Mouse (Mus musculus) stomach, embryonic 16.5 days (tissue): ENCODE data around the gene C1qtnf2. TPM values are rescaled to one million over a fixed set of nuclear protein-coding genes. Genes with fewer than 3 reads are reported as not detected.

ENCODE experiments used
- ATAC-seq: fragments of 200-750 bp; cut with Nextera tagmentation; 2 replicates; pipeline ENCODE4 v1.8.0; 2017; ENCODE audit warnings: moderate number of reproducible peaks, moderate TSS enrichment; ENCODE audit not compliant: insufficient read depth, low FRiP score
- H3K27ac ChIP-seq: fragments of 300-500 bp; sonication (generic); 2 replicates; pipeline ENCODE4 v1.5.1; 2014; ENCODE audit warnings: low read length
- H3K27me3 ChIP-seq: fragments of 300-500 bp; sonication (generic); 2 replicates; pipeline ENCODE4 v1.6.1; 2014; ENCODE audit warnings: low read length, control low read depth, mixed read lengths; ENCODE audit not compliant: control insufficient read depth, insufficient read depth
- H3K36me3 ChIP-seq: fragments of 300-500 bp; sonication (generic); 2 replicates; pipeline ENCODE4 v1.6.1; 2014; ENCODE audit warnings: low read length; ENCODE audit not compliant: control insufficient read depth, insufficient read depth
- H3K4me1 ChIP-seq: fragments of 300-500 bp; sonication (generic); 2 replicates; pipeline ENCODE4 v1.6.1; 2014; ENCODE audit warnings: low read length, control low read depth, mixed read lengths; ENCODE audit not compliant: control insufficient read depth, insufficient read depth
- H3K4me2 ChIP-seq: fragments of 300-500 bp; sonication (generic); 2 replicates; pipeline ENCODE4 v1.6.1; 2014; ENCODE audit warnings: low read depth, low read length, mixed read lengths
- H3K4me3 ChIP-seq: fragments of 300-500 bp; sonication (generic); replicated peaks from 2 replicates; pipeline ENCODE4 v1.5.1; 2014; ENCODE audit warnings: mild to moderate bottlenecking, low read length
- H3K9ac ChIP-seq: fragments of 300-500 bp; sonication (generic); 2 replicates; pipeline ENCODE4 v1.6.1; 2014; ENCODE audit warnings: low read length
- H3K9me3 ChIP-seq: fragments of 300-500 bp; sonication (generic); replicated peaks from 2 replicates; pipeline ENCODE4 v1.6.1; 2016; ENCODE audit warnings: low read length, control low read depth; ENCODE audit not compliant: control insufficient read depth
- WGBS: fragments of 180-500 bp; shearing (Covaris S2); extraction: QIAGEN DNeasy Blood & Tissue Kit; methylation state at CpG from one replicate; pipeline ENCODE4 v1.1.7; 2014; 5-methylcytosine and 5-hydroxymethylcytosine counted together
- polyA plus RNA-seq: library from polyadenylated mRNA; unstranded; fragments of >200 nt; fragmentation: Nextera tagmentation; extraction: Ambion mirVana; gene quantifications from 2 replicates; pipeline ENCODE4 v1.2.1, GENCODE M21; 2015

The C1qtnf2 gene
- 13.8 TPM in 2 replicates for polyA plus RNA-seq

DNA sequence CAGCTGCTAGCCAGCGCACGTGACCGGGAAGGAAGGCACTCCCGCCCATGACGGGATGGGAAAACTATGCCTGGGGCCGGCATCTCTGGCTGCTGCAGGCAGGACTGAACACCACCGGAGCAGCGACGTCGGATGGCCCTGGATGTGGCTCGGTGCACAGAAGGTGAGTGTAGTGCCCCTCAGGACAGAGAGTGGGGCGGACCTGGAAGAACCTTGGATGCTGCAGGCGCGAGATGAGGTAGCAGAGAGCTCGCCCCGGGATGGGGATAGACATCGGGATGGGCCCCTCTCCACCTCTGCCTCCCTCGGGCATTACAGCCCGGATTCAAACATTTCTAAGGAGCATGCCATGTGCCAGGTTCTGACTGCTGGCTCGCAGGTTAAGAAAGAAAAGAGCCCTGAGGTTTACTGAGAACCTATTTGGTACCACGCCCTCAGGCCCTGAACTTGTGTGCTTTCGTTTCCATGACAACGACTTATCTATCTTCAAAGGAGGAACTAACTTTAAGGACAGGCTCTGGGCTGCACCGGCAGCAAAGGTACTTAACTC lies at the start of gene C1qtnf2:
Gene C1qtnf2, plus strand, starts transcription at position 52 of the 550 bp plus-strand sequence.
- H3K9me3 ChIP-seq: no peaks in the 10 kb centered on the region
- peaks cover 19% of the 10 kb centered on the region for H3K4me1 ChIP-seq
- peak within 1 kb of the TSS; percentile 59 for H3K4me2 ChIP-seq
- ATAC-seq: peak; percentile 73
- H3K9ac ChIP-seq: peak within 1 kb of the TSS; percentile 70
- H3K36me3 ChIP-seq: no peaks in the 10 kb centered on the region
- no peaks in the 10 kb centered on the region for H3K27me3 ChIP-seq
- WGBS: 2% methylated on average over 24 of the region's 24 CpGs
- peak within 1 kb of the TSS; percentile 45 for H3K4me3 ChIP-seq
- no peak within 1 kb of the TSS for H3K27ac ChIP-seq

GRCm38 (mm10) chr11:43424386-43424785 lies 49.7 kb upstream of the C1qtnf2 start:
- no peaks in the 10 kb centered on the region for H3K9me3 ChIP-seq
- H3K27ac ChIP-seq: no peak overlapping the region
- no peak overlapping the region for H3K4me2 ChIP-seq
- no peak for ATAC-seq
- H3K27me3 ChIP-seq: no peaks in the 10 kb centered on the region
- no peak overlapping the region for H3K9ac ChIP-seq
- 77% methylated on average over 5 of the region's 5 CpGs for WGBS
- H3K4me3 ChIP-seq: no peak overlapping the region
- peaks cover 9% of the 10 kb centered on the region; the same call in 1 of the 2 replicates for H3K4me1 ChIP-seq
- peaks cover 4% of the 10 kb centered on the region; the same call in 1 of the 2 replicates for H3K36me3 ChIP-seq

- peaks cover 4% of the 10 kb centered on the region; the same call in 1 of the 2 replicates for H3K36me3 ChIP-seq
- H3K4me2 ChIP-seq: peak overlapping the region; percentile 53; the same call in 1 of the 2 replicates
- peak overlapping the region; percentile 65; the same call in 1 of the 2 replicates for H3K4me3 ChIP-seq
- no peak for ATAC-seq
- WGBS: 77% methylated on average over 9 of the region's 9 CpGs
- H3K4me1 ChIP-seq: peaks cover 9% of the 10 kb centered on the region; the same call in 1 of the 2 replicates
- H3K9ac ChIP-seq: peak overlapping the region; percentile 78; the same call in 1 of the 2 replicates
- H3K27ac ChIP-seq: no peak overlapping the region
- H3K27me3 ChIP-seq: no peaks in the 10 kb centered on the region
- no peaks in the 10 kb centered on the region for H3K9me3 ChIP-seq
Observed at GRCm38 (mm10) chr11:43425166-43425709, 48.8 kb upstream of the C1qtnf2 start.

DNA sequence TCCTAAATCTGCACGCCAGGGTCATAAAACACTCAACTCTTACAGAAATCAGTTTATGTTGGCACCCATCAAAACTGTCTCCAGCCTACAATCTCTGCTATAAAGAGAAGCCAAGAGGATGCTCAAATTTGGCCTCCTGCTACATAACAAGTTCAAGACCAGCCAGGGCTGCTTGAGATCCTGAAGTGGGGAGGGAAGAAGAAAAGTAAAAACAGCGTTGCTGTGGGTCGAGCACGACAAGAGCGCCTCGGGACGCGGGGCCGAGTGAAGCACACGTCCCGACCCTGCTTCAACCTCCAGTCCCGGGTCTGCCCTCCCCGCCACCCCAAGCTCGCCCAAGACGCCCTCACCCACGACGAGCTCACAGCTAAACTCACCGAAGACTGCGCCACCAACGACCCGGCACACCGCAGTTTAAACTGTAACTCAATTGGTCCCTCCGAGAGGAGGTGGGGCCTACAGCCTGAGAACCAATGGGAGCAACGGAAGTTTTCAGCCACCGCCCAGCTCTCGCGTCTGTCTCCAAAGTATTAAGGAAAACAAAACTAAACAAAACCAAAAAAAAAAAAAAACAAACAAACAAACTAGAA lies 48.2 kb upstream of the C1qtnf2 start, which contains the start of gene Pttg1:
Gene Pttg1, minus strand, starts transcription at position 428 of the 590 bp plus-strand sequence.
- Histone ChIP-seq H3K9me3 (no peaks in the 10 kb centered on the region), H3K4me1 (peaks cover 9% of the 10 kb centered on the region; the same call in 1 of the 2 replicates), H3K27ac (peak within 1 kb of the TSS; percentile 59; the same call in 1 of the 2 replicates), H3K9ac (peak within 1 kb of the TSS; percentile 78), H3K27me3 (no peaks in the 10 kb centered on the region), H3K4me2 (peak within 1 kb of the TSS; percentile 53), H3K4me3 (peak within 1 kb of the TSS; percentile 65), H3K36me3 (peaks cover 1% of the 10 kb centered on the region; the same call in 1 of the 2 replicates)
- 4% methylated on average over 27 of the region's 27 CpGs for WGBS
- peak; percentile 93 for ATAC-seq

DNA sequence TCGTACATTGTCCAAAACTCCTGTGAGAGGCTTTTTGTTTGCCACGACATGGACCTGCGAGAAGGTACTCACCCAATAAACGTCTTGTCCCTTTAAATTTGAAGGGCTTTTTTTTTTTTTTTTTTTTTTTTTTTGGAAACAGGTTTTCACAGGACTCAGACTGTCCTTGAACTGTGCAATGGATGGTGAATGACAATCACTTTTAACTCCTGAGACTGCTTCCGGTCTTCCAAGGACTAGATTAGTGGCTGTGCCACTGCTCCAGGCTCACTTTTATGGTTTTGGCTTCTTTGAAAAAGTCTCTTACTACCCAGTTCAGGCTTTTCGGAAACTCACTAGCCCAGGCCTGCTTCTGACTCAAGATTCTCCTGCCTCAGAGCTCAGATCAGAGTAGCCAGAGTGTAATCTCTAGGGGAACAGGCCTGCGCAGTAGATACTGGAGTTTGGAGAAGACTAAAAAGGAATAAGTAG lies 47.6 kb upstream of the C1qtnf2 start:
- 19% methylated on average over 7 of the region's 7 CpGs for WGBS
- Histone ChIP-seq H3K4me2 (peak overlapping the region; percentile 53), H3K27ac (peak overlapping the region; percentile 59; the same call in 1 of the 2 replicates), H3K4me3 (peak overlapping the region; percentile 65), H3K36me3 (no peaks in the 10 kb centered on the region; the same call in 1 of the 2 replicates), H3K9ac (peak overlapping the region; percentile 53), H3K27me3 (no peaks in the 10 kb centered on the region), H3K4me1 (peaks cover 9% of the 10 kb centered on the region; the same call in 1 of the 2 replicates), H3K9me3 (no peaks in the 10 kb centered on the region)
- ATAC-seq: peak; percentile 51; the same call in 1 of the 2 replicates

- peaks cover 5% of the 10 kb centered on the region for H3K4me1 ChIP-seq
- peak within 1 kb of the TSS; percentile 94 for H3K4me3 ChIP-seq
- no peaks in the 10 kb centered on the region for H3K36me3 ChIP-seq
- peak within 1 kb of the TSS; percentile 42; the same call in 1 of the 2 replicates for H3K27ac ChIP-seq
- 7% methylated on average over 38 of the region's 38 CpGs for WGBS
- H3K9me3 ChIP-seq: no peaks in the 10 kb centered on the region
- peak within 1 kb of the TSS; percentile 85 for H3K9ac ChIP-seq
- no peaks in the 10 kb centered on the region for H3K27me3 ChIP-seq
- peak; percentile 81 for ATAC-seq
- peak within 1 kb of the TSS; percentile 94 for H3K4me2 ChIP-seq
Observed at GRCm38 (mm10) chr11:43433254-43434023, 40.6 kb upstream of the C1qtnf2 start, which contains the start of gene Slu7. Gene Slu7, plus strand, starts transcription at chr11:43433744.

DNA sequence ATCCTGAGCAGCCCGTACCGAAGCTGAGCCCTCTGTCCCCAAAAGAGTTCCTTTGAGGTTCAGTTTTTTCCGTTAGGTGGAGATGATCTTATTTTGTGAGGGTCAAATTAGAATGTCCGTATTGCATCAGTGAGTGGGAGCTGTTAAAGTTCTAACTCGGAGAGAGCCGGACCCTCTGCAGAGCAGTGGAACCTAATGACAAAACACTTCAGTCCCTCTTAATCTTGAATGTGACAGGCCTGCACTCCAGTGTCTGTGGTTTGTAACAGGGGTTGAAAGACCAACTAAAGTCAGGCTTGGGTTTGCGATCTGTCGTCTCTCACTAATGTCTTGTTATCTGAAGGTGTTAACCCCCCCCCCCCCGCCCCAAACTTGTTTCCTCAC lies 40.1 kb upstream of the C1qtnf2 start:
- Histone ChIP-seq H3K9me3 (no peaks in the 10 kb centered on the region), H3K27me3 (no peaks in the 10 kb centered on the region), H3K27ac (peak overlapping the region; percentile 42; the same call in 1 of the 2 replicates), H3K4me1 (peaks cover 5% of the 10 kb centered on the region), H3K4me3 (peak overlapping the region; percentile 94), H3K4me2 (peak overlapping the region; percentile 94), H3K9ac (peak overlapping the region; percentile 85), H3K36me3 (no peaks in the 10 kb centered on the region; the same call in 1 of the 2 replicates)
- no peak for ATAC-seq
- WGBS: 3% methylated on average over 9 of the region's 9 CpGs

DNA sequence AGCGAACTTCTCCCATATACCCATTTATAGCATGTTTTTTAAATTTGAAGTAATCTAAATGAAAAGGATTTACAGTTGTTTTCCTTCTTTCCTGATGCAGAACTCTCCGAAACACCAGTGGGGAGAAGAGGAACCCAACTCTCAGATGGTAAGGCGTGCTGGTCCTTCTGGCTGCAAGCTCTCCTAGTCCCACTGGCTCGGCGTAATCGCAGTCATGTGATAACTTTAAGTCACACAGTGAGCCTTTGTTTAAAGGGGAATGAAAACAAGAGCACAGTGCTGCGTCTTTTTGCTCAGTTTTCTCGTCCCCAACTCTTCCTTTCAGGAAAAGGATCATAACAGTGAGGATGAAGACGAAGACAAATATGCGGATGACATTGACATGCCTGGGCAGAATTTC lies 33.0 kb upstream of the C1qtnf2 start:
- H3K4me2 ChIP-seq: no peak overlapping the region
- H3K9ac ChIP-seq: no peak overlapping the region
- H3K36me3 ChIP-seq: peaks cover 36% of the 10 kb centered on the region
- no peaks in the 10 kb centered on the region for H3K4me1 ChIP-seq
- no peaks in the 10 kb centered on the region for H3K27me3 ChIP-seq
- WGBS: 92% methylated on average over 10 of the region's 10 CpGs
- no peak overlapping the region for H3K4me3 ChIP-seq
- H3K27ac ChIP-seq: no peak overlapping the region
- no peak for ATAC-seq
- no peaks in the 10 kb centered on the region for H3K9me3 ChIP-seq
